Mouse (Mus musculus) heart, postnatal 0 days (tissue): ENCODE results near the gene Heatr3.
A peak's percentile ranks its signal among the peaks of the same experiment; 100 is the strongest.

Experiments
- CTCF ChIP-seq: IDR thresholded peaks from 2 replicates; pipeline ENCODE4 v1.5.1; 2016; ENCODE audit warnings: antibody characterized with exemption, control low read depth, low read depth
- EP300 ChIP-seq: IDR thresholded peaks from 2 replicates; pipeline ENCODE4 v1.6.1; 2016; ENCODE audit warnings: antibody characterized with exemption, low read depth

- peak; percentile 67 for TF ChIP-seq CTCF
- TF ChIP-seq EP300 = peak; percentile 80; the same call in 1 of the 2 replicates
These were observed 19.1 kb upstream of the Heatr3 start, which contains the start of gene Cnep1r1 for GRCm38 (mm10) chr8:88118456-88119036.
